Mouse (Mus musculus) cerebral cortex, adult 2 months (tissue): ENCODE results near the gene Mfsd4b4.

Experiments
- WGBS: fragments of 180-500 bp; shearing (Covaris S2); methylation state at CpG from one replicate; pipeline ENCODE4 v1.1.7; 2018; 5-methylcytosine and 5-hydroxymethylcytosine counted together

Mfsd4b4 gene

GRCm38 (mm10) chr10:39898874-39899371 lies at the start of gene Mfsd4b4:
Gene Mfsd4b4, minus strand, starts transcription at chr10:39899238.
- 1% methylated on average over 41 of the region's 41 CpGs for WGBS

DNA sequence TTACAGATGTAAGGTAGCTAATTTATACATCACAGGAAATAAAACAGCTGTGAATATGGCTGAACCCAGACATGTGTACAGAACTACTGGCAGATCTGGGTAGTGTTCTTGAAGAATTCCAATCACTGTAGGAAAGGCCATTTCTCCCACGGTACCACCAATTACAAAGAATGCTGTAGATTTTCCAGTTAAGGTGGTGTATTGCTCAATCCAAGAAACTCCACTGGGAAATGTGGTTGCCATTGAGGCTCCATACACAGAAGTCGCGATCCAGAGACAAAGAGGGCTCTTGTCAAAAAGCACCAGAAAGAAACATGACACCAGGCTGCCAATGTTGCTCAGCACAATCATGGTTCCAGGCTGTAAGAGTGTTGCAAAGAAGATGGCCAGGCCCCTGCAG lies 48.2 kb upstream of the Mfsd4b4 start:
- 86% methylated on average over 3 of the region's 3 CpGs for WGBS

DNA sequence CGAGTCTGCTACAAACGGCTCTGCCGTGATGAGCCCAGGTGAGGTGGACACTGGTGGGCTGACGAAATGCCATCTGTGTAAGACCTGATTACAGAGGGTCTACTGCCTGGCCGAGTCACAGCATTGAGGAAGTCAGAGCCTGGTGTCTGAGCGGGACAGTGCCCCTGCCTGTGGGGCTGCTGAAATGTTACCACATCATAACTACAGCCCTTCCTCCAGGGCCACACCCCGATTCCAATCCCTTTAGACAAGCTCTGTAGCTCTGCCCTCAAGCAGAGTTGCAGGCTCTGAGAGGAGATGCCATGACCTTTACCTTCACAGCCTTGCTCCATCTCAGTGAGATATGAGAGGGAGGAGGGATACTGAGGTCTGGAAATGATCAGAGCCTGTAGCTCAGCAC lies 37.5 kb upstream of the Mfsd4b4 start:
- WGBS = 83% methylated on average over 7 of the region's 7 CpGs

GRCm38 (mm10) chr10:39926616-39927139 lies 27.6 kb upstream of the Mfsd4b4 start, which contains the start of gene Mfsd4b2:
Gene Mfsd4b2, minus strand, starts transcription at chr10:39926923.
- WGBS = 4% methylated on average over 40 of the region's 41 CpGs

GRCm38 (mm10) chr10:39924556-39924955 lies 25.5 kb upstream of the Mfsd4b4 start:
- WGBS = 79% methylated on average over 8 of the region's 8 CpGs

DNA sequence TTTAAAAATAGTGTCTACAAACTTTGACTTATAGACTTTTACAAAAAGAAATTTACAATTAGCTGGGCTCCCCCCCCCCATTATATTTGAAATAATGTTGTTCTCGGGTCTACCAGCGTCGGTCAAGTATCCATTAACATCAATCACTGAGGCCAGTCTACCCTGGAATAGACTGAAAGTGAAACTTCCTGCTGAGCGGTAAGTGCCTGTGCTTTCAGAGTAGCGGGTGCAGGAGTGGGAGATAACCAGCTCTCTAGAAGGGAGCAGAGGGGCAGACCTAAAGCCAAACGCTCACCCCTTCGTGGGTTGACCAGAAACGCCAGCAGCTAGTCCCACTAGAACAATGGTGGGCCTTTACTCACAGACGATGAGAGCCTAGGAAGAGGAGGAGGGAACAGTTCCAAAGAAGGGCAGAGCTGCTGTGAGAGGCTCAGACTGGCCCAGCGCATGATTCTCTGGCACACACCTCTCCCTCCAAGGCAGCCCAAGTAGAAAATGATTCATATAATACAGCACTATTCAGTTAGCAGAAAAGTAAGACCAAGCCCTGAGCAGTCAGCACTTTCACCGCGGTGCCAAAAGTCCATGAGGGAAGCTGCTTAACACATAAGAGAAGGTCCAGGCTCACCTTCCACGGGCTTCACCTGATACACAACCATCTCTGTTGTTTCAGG lies 9.9 kb upstream of the Mfsd4b4 start:
- WGBS = 80% methylated on average over 13 of the region's 13 CpGs

GRCm38 (mm10) chr10:39906799-39907658 lies 8.0 kb upstream of the Mfsd4b4 start:
- 89% methylated on average over 10 of the region's 10 CpGs for WGBS

DNA sequence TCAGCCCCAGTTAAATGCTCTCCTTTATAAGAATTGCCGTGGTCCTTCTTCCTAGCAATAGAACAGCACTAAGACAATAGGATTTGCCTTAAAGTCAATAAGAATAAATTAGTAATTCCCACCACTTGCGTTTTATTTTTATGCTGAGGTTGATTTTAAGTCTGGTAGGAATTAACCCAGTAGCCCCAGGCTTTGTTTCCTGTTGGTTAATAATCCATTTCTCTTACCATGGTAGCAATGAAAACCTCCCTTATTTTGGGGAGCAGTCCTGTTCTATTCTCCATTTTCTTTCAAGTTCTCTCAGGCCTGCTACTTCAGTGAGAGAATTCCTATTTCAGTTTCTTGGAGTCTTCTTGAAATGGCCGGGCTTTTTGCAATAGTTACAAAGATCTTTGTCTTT lies 5.2 kb upstream of the Mfsd4b4 start:
- 88% methylated on average over 3 of the region's 3 CpGs for WGBS

GRCm38 (mm10) chr10:39896503-39896902 lies 2.5 kb downstream of the Mfsd4b4 start:
- WGBS = 90% methylated on average over 5 of the region's 5 CpGs

- WGBS = 79% methylated on average over 11 of the region's 11 CpGs
Measured at GRCm38 (mm10) chr10:39893702-39894697, 5.0 kb downstream of the Mfsd4b4 start.

DNA sequence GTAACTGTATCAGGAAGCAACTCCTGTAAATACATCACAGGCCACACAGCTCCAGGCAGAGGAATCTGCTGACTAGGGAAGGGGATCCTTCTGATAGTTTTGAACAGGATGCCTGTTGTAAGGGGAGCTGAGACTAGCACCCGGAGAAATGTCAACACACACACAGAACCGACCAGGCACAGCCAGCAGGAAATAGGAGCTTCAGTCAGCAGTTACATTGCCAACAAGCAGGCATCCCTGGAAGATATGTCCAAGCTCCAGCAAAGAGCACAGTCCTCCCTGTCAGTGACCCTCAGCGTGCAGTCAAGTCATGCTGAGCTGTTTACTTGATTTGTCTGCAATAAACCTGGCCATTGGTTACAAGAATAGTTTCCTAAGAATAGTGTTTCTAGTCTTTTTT lies 10.4 kb downstream of the Mfsd4b4 start:
- WGBS = 70% methylated on average over 3 of the region's 3 CpGs

DNA sequence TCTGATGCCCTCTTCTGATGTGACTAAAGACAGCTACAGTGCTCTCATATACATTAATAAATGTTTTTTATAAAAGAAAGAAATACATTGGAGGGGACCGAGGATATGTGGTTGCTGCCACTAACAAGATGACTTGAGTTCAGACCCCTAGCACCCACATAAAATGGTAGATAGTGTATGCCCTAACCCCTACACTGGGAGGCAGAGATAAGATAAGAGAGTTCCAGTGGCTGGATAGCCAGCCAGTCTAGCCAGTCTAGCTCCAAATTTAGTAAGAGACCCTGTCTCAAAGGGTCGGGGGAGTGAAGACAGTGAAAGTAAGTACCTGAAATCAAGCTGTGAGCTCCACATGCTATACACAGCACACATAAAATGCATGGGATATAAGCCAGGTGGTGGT lies 33.5 kb downstream of the Mfsd4b4 start:
- WGBS = 96% methylated on average over 2 of the region's 2 CpGs

GRCm38 (mm10) chr10:39842621-39843020 lies 56.4 kb downstream of the Mfsd4b4 start:
- 57% methylated on average over 1 of the region's 1 CpGs for WGBS
